Mouse (Mus musculus) Patski (cell line): ENCODE measurements around the gene Krt8. TPM values are rescaled to one million over a fixed set of nuclear protein-coding genes. Genes with fewer than 3 reads are reported as not detected.

ENCODE experiments used
- ATAC-seq: fragments of 100-300 bp; one replicate; pipeline ENCODE4 v1.8.0; 2021
- CTCF ChIA-PET: fragments of 350-600 bp; sonication (Branson Sonifier 250); formaldehyde crosslinking; loops from one replicate; lab custom pipeline; 2022; ENCODE audit warnings: inconsistent platforms; lab: Charles Lee
- POLR2A ChIA-PET: fragments of 350-600 bp; sonication (Branson Sonifier 250); formaldehyde crosslinking; loops from one replicate; lab custom pipeline; 2022; ENCODE audit warnings: antibody characterized with exemption, inconsistent platforms; lab: Charles Lee
- DNase-seq: peaks from one replicate; pipeline ENCODE4 v3.0.0-alpha.2; 2011; ENCODE audit warnings: low read depth, low spot score
- H3K27me3 ChIP-seq: fragments of 371-371 bp; one replicate; pipeline ENCODE4 v1.5.1; 2021
- CTCF ChIP-seq: fragments of 100-300 bp; IDR thresholded peaks from one replicate; pipeline ENCODE4 v1.5.1; 2021
- in situ Hi-C: fragments of 300-500 bp; cut with MboI; formaldehyde crosslinking; loops from 3 replicates; pipeline ENCODE4 v1.11.1; 2018; ENCODE audit warnings: low pct_unique_long_range_greater_than_20kb, mixed read lengths
- polyA plus RNA-seq: library from polyadenylated mRNA; unstranded; gene quantifications from one replicate; pipeline ENCODE4 v1.2.3, GENCODE M21; 2021

Gene Krt8
- polyA plus RNA-seq, 1 experiment from 2014 or later = 73.5 TPM

DNA sequence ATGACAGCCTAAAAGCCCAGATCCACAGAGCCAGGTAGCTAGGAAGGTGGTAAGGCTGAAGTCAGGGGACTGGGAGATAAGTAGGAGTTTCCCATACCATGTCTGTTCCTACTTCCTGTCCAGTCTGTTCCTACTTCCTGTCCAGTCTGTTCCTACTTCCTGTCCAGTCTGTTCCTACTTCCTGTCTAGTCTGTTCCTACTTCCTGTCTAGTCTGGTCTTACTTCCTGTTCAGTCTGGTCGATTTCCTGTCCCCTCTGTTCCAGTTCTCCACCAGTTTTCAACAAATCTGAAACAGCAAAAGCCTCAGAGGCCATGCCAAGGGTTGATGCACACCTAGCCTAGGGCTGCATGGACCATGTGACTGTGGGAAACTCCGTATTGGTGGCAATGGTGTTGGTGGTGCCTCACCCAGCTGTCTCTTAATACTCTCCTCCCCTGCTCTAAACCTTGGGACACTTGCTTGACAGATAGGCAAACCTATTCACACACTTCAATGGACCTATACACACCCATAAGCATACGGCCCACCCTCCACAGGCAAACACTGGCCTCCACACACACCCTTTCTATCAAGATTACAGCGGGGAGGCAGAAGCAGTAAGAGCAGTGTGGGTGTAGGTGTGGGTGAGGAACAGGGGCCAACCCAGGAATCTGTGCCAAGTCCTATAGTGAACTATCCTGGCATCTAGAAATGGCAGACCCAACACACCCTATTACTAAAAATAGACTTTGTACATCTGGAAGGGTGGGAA, 8.6 kb downstream of the Krt8 start:
- in situ Hi-C loops = no loop called here
- DNase-seq (no peak), ATAC-seq (no peak)
- H3K27me3 ChIP-seq = no peaks in the 10 kb centered on the region
- TF ChIP-seq CTCF = no peak
- POLR2A ChIA-PET = interaction anchor here (0.6 kb wide), 1 partner anchor 10 kb away, joined by 3 read pairs; no protein-coding TSS in a partner anchor
- CTCF ChIA-PET = interaction anchor here (1.0 to 3.2 kb wide), 4 partner anchors 11 to 74 kb away, joined by 3 to 11 read pairs (median 3); no protein-coding TSS in a partner anchor

DNA sequence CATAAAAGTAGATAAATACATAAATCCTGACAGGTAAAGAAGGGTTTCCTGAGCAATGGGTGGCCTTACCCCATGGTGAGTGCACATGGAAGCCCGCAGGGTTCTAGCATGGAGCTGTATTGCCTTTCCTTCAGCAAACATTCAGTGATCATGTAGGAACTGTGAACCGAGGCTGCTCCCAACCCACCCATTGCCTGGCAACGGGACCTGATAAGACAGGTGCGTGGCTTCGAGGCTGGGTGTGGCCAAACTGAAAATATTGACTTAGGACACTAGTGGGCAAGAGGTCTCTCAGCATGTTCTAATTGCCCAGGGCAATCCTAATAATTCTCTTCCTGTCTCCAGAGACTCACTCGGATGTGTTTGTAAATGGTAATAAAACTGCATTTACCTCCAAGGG, 9.9 kb downstream of the Krt8 start:
- ATAC-seq (no peak), DNase-seq (no peak)
- ChIA-PET POLR2A (no interaction called here), CTCF (interaction anchor here (1.1 to 2.4 kb wide), 5 partner anchors 10 to 115 kb away, joined by 3 to 9 read pairs (median 5); no protein-coding TSS in a partner anchor)
- TF ChIP-seq CTCF = no peak
- in situ Hi-C loops = loop anchor here (5.0 kb wide), 1 partner anchor 68 kb away; no protein-coding TSS in a partner anchor
- H3K27me3 ChIP-seq = no peaks in the 10 kb centered on the region

DNA sequence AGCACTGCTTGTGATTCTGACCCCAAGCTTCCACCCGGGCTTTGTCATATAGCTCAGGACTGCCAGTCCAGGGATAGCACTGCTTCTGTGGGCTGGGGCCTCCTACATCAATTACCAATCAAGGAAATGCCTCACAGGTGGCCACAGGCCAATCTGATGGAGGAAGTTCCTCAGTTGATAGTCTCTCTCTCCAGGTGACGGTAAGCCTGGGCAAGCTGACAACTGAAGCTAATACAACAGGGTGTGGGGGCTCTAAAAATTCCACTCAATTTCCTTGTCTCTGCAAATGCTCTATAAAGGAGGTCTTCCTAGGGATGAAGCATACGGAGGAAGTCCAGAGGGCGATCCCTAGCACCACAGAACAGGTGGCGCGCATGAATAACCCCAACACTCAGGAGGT, 13.3 kb downstream of the Krt8 start:
- CTCF ChIA-PET = interaction anchor here (2.9 to 3.1 kb wide), 2 partner anchors 14 to 75 kb away, joined by 6 to 25 read pairs; no protein-coding TSS in a partner anchor
- POLR2A ChIA-PET = no interaction called here
- no peak for TF ChIP-seq CTCF
- ATAC-seq (no peak), DNase-seq (no peak)
- no peaks in the 10 kb centered on the region for H3K27me3 ChIP-seq
- in situ Hi-C loops = loop anchor here (5.0 kb wide), 1 partner anchor 71 kb away; no protein-coding TSS in a partner anchor

DNA sequence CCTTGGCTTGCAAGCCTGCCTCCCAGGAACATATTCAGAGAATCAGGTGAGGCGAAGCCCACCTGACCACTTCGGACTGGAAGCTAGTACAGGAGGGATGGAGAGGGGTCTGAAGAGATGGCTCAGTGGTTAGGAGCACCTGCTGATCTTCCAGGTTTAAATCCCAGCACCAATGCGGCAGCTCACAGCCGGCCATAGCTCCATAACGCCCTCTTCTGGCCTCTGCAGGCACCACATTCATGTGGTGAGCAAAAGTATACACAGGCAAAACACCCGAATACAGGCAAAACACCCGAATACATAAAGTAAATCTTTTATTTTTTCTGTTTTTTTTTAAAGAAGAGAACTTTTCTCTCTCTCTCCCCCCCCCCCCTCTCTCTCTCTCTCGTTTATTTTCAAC, 15.6 kb downstream of the Krt8 start:
- ATAC-seq = no peak
- H3K27me3 ChIP-seq = no peaks in the 10 kb centered on the region
- ChIA-PET CTCF (interaction anchor here (0.7 to 3.1 kb wide), 8 partner anchors 15 to 119 kb away, joined by 3 to 25 read pairs (median 4); partner anchors contain the start of gene Krt8), POLR2A (interaction anchor here (1.1 kb wide), 1 partner anchor 76 kb away, joined by 3 read pairs; no protein-coding TSS in a partner anchor)
- DNase-seq = no peak
- no peak for TF ChIP-seq CTCF
- in situ Hi-C loops = no loop called here

DNA sequence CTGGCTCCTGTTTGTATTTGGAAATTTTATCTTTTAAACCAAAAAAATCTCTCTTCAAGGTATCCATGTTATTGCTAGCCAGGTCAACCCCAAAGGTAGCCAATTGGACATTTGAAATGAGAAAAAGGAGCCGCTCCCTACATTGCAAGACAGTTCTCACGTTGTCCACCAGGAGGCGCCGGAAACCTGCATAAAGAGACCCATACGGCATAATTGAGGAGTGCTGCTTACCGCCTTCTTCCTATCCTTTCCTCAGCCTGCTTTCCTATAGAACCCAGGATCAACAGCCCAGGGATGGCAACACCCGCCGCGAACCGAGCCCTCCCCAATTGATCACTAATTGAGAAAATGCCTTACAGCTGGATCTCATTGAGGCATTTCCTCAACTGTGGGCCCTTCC, 16.2 kb downstream of the Krt8 start:
- DNase-seq (peak; percentile 24), ATAC-seq (no peak)
- CTCF ChIA-PET = interaction anchor here (0.7 to 3.1 kb wide), 7 partner anchors 16 to 119 kb away, joined by 3 to 25 read pairs (median 5); partner anchors contain the start of gene Krt8
- POLR2A ChIA-PET = interaction anchor here (1.1 kb wide), 1 partner anchor 77 kb away, joined by 3 read pairs; no protein-coding TSS in a partner anchor
- in situ Hi-C loops = no loop called here
- peak; percentile 97 for TF ChIP-seq CTCF
- no peaks in the 10 kb centered on the region for H3K27me3 ChIP-seq

DNA sequence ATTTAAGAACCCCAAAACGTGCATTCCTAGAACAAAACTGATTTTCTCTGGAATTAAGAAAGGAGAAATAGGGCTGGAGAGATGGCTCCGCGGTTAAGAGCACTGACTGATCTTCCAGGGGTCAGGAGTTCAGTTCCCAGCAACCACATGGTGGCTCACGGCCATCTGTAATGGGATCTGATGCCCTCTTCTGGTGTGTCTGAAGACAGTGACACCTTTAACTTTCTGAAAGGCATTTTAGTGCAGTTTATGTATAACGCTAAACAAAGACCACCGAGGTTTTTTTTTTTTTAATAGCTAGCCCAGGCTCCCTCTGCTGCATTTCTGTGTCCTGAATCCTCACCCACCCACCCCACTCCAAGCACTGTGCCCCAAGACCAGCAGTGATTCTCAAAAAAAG, 19.5 kb downstream of the Krt8 start:
- DNase-seq (no peak), ATAC-seq (no peak)
- no peaks in the 10 kb centered on the region for H3K27me3 ChIP-seq
- TF ChIP-seq CTCF = no peak
- CTCF ChIA-PET = interaction anchor here (0.6 to 3.1 kb wide), 39 partner anchors 8 to 787 kb away, joined by 3 to 27 read pairs (median 4); partner anchors contain the start of gene Krt8
- POLR2A ChIA-PET = interaction anchor here (0.7 kb wide), 1 partner anchor 11 kb away, joined by 3 read pairs; no protein-coding TSS in a partner anchor
- in situ Hi-C loops = loop anchor here (5.0 kb wide), 1 partner anchor 647 kb away; no protein-coding TSS in a partner anchor

DNA sequence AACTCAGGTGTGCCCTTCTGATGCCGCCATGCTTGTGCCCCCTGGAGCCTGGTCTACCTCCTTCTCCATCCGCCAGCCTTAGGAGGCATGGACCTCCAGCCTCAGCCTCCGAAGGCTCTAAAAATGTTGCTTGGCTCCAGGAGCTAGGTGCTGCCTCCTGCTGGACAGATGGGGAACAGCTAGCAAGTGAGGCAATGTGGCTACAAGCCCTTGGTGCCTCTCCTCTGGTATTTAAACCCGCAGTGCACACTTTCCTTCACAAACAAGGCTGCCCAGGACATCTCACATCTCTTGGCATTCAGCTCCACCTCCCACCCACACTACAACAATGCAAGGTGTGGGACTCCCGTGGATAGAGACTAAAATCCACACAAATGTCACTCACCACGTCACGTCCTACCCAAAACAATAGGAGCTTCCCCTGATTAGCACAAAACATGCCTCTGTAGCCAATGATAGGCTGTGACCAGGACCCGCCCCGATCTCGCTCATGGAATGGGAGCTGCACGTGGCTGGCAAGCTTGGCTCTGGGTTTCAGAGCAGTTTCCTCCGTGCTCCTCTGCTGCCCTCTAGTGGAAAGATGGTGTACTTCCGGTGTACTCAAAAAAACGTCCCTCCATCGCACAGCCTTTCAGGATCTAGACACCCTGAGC, 20.2 kb downstream of the Krt8 start:
- in situ Hi-C loops = loop anchor here (5.0 kb wide), 1 partner anchor 647 kb away; no protein-coding TSS in a partner anchor

DNA sequence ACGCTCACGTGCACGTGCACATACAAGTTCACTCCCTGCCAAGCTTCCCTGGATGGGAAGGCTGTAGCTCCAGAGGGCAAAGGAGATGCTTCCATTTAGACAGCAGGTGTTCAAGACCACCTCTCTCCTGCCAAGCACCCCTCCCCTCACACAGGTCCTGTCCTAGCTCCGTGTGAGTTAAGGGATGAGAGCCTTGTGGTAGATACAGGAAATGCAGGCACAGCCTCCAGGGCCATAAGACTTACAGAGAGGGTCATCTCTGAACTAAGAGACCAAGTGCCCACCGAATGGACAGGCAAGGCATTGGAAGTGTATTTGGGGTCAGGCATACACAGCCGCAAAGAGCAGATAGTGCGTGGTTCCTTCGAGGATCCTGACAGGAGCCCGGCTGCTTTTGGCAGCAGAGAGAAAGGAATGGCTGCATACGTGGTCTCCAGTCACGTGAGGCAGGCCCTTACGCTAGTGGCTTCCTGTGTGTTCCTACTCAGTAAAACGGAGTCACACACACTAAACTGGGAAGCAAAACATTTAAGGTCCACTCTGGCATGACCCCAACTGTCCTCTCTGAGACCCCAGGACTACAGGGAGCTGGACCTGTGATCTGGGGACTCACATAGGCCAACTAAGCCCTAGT, 20.9 kb downstream of the Krt8 start:
- CTCF ChIA-PET = interaction anchor here (0.7 to 3.1 kb wide), 26 partner anchors 8 to 741 kb away, joined by 3 to 27 read pairs (median 6); partner anchors contain the start of gene Krt8
- TF ChIP-seq CTCF = no peak
- POLR2A ChIA-PET = no interaction called here
- DNase-seq = no peak
- in situ Hi-C loops = loop anchor here (5.0 kb wide), 1 partner anchor 646 kb away; no protein-coding TSS in a partner anchor
- H3K27me3 ChIP-seq = no peaks in the 10 kb centered on the region
- ATAC-seq = no peak

More for the DNA sequence above, 20.2 kb downstream of the Krt8 start:
- peak; percentile 76 for TF ChIP-seq CTCF
- H3K27me3 ChIP-seq = no peaks in the 10 kb centered on the region
- peak; percentile 82 for ATAC-seq
- CTCF ChIA-PET = interaction anchor here (0.7 to 3.1 kb wide), 42 partner anchors 9 to 786 kb away, joined by 3 to 27 read pairs (median 4); partner anchors contain the start of genes Krt8 and Tns2
- peak; percentile 77 for DNase-seq
- POLR2A ChIA-PET = no interaction called here

DNA sequence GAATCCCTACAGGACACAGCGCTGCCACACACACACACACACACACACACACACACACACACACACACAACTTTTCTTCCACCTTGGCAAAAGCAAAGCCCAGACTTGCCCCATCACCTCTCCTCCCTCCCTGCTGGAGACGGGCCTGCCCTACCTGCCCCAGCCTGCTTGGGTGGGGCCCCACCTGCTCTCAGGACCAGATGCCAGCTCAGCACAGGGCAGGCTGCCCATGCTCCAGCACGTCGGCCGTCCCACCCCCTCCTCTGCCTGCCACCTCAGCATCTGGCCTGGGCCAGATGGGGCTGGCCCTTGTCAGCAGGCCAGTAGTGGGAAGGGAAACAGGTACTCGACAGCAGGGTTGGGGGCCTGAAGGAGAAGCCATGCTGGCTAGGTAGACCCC, 23.4 kb downstream of the Krt8 start:
- H3K27me3 ChIP-seq = no peaks in the 10 kb centered on the region
- POLR2A ChIA-PET = no interaction called here
- ATAC-seq = no peak
- TF ChIP-seq CTCF = no peak
- CTCF ChIA-PET = no interaction called here
- no peak for DNase-seq
- in situ Hi-C loops = loop anchor here (5.0 kb wide), 1 partner anchor 644 kb away; no protein-coding TSS in a partner anchor
